Mouse (Mus musculus) megakaryocyte, embryonic 14.5 days (primary cell): ENCODE measurements around the gene Fam187b.

Experiments
- FLI1 ChIP-seq: IDR thresholded peaks from 2 replicates; pipeline ENCODE4 v1.6.1; 2012; ENCODE audit warnings: low read length, inconsistent platforms, mixed read lengths
- GATA1 ChIP-seq: IDR thresholded peaks from 3 replicates; pipeline ENCODE4 v1.6.1; 2012; ENCODE audit warnings: mixed read lengths, low read length, inconsistent platforms, borderline replicate concordance

DNA sequence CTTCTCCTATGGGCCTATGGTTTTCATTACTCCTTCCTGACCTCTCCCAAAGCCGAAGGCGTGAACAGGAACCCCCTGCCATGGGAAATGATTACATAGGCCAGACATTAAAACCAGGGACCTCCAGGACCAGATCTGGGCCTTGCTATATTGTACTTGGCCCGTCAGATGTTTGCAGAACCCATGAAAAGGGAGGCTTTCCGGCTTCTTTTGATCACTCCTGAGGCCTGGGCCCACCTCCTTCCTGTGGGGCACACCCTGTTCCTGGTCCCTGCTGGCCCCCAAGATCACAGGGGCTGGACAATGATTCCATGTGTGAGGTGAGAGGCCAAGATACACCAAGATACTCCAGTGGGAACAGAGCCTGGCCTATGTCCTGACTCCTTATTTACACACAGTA is 4.4 kb upstream of the Fam187b start:
- no peak for TF ChIP-seq GATA1
- no peak for TF ChIP-seq FLI1
